9 mouse cellular contexts compared by ENCODE assay signal in the genomic region with DNA sequence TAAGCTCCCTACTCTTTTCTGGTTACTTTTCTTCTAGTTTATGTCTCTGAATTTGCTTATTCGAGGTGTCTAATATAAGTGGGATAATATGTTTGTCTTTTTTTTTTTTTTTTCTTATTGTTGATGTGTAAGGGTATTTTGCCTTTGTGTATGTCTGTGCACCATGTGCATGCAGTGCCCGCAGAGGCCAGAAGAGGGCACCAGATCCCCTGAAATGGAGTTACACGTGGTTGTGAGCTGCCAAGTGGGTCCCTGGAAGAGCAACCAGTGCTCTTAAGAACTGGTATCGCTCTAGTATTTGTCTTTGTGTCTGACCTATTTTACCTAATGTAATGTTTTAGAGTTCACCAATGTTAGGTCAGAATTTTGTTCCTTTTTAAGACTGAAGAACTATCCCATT. TPM values are rescaled to one million over a fixed set of nuclear protein-coding genes. Genes with fewer than 3 reads are reported as not detected.
A peak's percentile ranks its signal among the peaks of the same experiment; 100 is the strongest.
DNase-seq lines count a peak whose midpoint lies in the region; ATAC-seq and TF ChIP-seq lines count a peak whose summit lies in the region.
"Had no signal": no experiment of that assay in that cellular context is flagged by ENCODE, and none has a peak within 500 bp of the region (broad histone marks: within the 10 kb centered on the region; RNA-seq: fewer than 3 reads in every experiment).

No protein-coding gene starts in this region.

- H3K9me3 ChIP-seq in ES-E14 (ENCODE audit: control insufficient read depth, insufficient read depth, low read depth, low read length): no peaks in the 10 kb centered on the region
- no peaks in the 10 kb centered on the region for H3K9me3 ChIP-seq in embryonic facial prominence, embryonic 11.5 days (replicated peaks; ENCODE audit: control insufficient read depth, low read length)
- H3K9me3 ChIP-seq: hindbrain, embryonic 15.5 days; stomach, embryonic 15.5 days had no signal

- no peaks in the 10 kb centered on the region for H3K36me3 ChIP-seq in ES-E14 (ENCODE audit: control insufficient read depth, insufficient read depth, low read length, poor library complexity, severe bottlenecking)
- H3K36me3 ChIP-seq in embryonic facial prominence, embryonic 11.5 days (replicated peaks; ENCODE audit: control insufficient read depth, insufficient read depth, low read depth, low read length): no peaks in the 10 kb centered on the region; the same call in 1 of the 2 replicates
- H3K36me3 ChIP-seq: hindbrain, embryonic 15.5 days; stomach, embryonic 15.5 days had no signal

- ATAC-seq in embryonic facial prominence, embryonic 11.5 days (replicated peaks; ENCODE audit: insufficient number of reproducible peaks, low FRiP score, low TSS enrichment, low read depth): no peak

- in situ Hi-C loops in ES-E14 (cut with MboI; ENCODE audit: low sequenced_read_pairs in 2 of 2, unreplicated experiment in 2 of 2): no loop called here

- no peaks in the 10 kb centered on the region for H3K27me3 ChIP-seq in embryonic facial prominence, embryonic 11.5 days (ENCODE audit: control insufficient read depth, insufficient read depth, low read length)
- H3K27me3 ChIP-seq: hindbrain, embryonic 15.5 days; stomach, embryonic 15.5 days had no signal

- peak in 1 of 2 experiments; percentile 51 for DNase-seq in layer of hippocampus, adult 2 months (ENCODE audit: low spot score in 2 of 2)
- DNase-seq in layer of hippocampus, adult 9-11 months: no peak
- peak; percentile 85 for DNase-seq in ES-E14 (ENCODE audit: low read depth, low spot score)
- DNase-seq in adrenal gland, adult 8-10 months: peak; percentile 44
- DNase-seq in embryonic facial prominence, embryonic 11.5 days (ENCODE audit: low spot score): peak; percentile 73
- peak; percentile 77 for DNase-seq in left cerebral cortex, postnatal 4 days
- peak; percentile 23 for DNase-seq in retina, adult 2 months (ENCODE audit: low read depth, low spot score)

- WGBS in embryonic facial prominence, embryonic 11.5 days: 33% methylated on average over 4 of the region's 4 CpGs

- intact Hi-C loops in left cerebral cortex, postnatal 4 days (cut with DNase I): no loop called here

- no peak overlapping the region for H3K27ac ChIP-seq in layer of hippocampus, adult 2 months
- no peak overlapping the region for H3K27ac ChIP-seq in ES-E14 (ENCODE audit: insufficient read depth, low read depth, low read length, poor library complexity, severe bottlenecking)
- H3K27ac ChIP-seq in embryonic facial prominence, embryonic 11.5 days (replicated peaks; ENCODE audit: low read depth, low read length): no peak overlapping the region
- H3K27ac ChIP-seq: hindbrain, embryonic 15.5 days; stomach, embryonic 15.5 days had no signal

- H3K4me1 ChIP-seq in ES-E14 (ENCODE audit: control insufficient read depth in 2 of 2, insufficient read depth in 2 of 2, low read length in 2 of 2, poor library complexity in 1 of 2): peaks cover 2 to 4% of the 10 kb centered on the region in 2 experiments; a peak in 2 of 4 replicates
- no peaks in the 10 kb centered on the region for H3K4me1 ChIP-seq in embryonic facial prominence, embryonic 11.5 days (ENCODE audit: control insufficient read depth, insufficient read depth, low read length)

- H3K4me3 ChIP-seq in layer of hippocampus, adult 2 months: no peak overlapping the region
- no peak overlapping the region for H3K4me3 ChIP-seq in ES-E14 (ENCODE audit: insufficient read depth in 1 of 2, low read depth in 1 of 2, low read length in 2 of 2, poor library complexity in 1 of 2, severe bottlenecking in 1 of 2)
- H3K4me3 ChIP-seq in embryonic facial prominence, embryonic 11.5 days (ENCODE audit: low read depth, low read length): no peak overlapping the region
- H3K4me3 ChIP-seq: hindbrain, embryonic 15.5 days; stomach, embryonic 15.5 days had no signal

- peak; percentile 79 for TF ChIP-seq CTCF in layer of hippocampus, adult 2 months (conservative IDR thresholded peaks at IDR 0.05)

- no peak overlapping the region for H3K4me2 ChIP-seq in embryonic facial prominence, embryonic 11.5 days (ENCODE audit: low read depth, low read length)
- H3K4me2 ChIP-seq: hindbrain, embryonic 15.5 days; stomach, embryonic 15.5 days had no signal

- H3K9ac ChIP-seq in ES-E14 (ENCODE audit: insufficient read depth, low read depth, low read length, poor library complexity, severe bottlenecking): no peak overlapping the region
- H3K9ac ChIP-seq in embryonic facial prominence, embryonic 11.5 days (replicated peaks; ENCODE audit: low read length): no peak overlapping the region
- H3K9ac ChIP-seq: hindbrain, embryonic 15.5 days; stomach, embryonic 15.5 days had no signal

TF ChIP-seq in ES-E14, 5 proteins besides CTCF, POLR2A, EP300 and RAD21:
- TF ChIP-seq MAFK (IDR thresholded peaks at IDR 0.05; ENCODE audit: insufficient read depth, low read depth, low read length) (no peak), ZC3H11A (IDR thresholded peaks at IDR 0.05; ENCODE audit: borderline replicate concordance, low read depth, low read length) (peak; percentile 39; the same call in 1 of the 2 replicates)

RNA-seq across cellular contexts. Expression of a gene that starts 41.3 kb away (rescaled TPM):
- total RNA-seq in layer of hippocampus, adult 2 months (2021): 10 to 100 TPM; 21.8 to 22.5 TPM
- 2.1 and 2.9 TPM in 2 replicates for total RNA-seq in ES-E14 (2012; rRNA removed)
- total RNA-seq in adrenal gland, adult 8-10 months (2022): 10 to 100 TPM; 16.5 to 28.8 (median 23.3) TPM
- polyA plus RNA-seq in embryonic facial prominence, embryonic 11.5 days (2014; fragmentation: Nextera tagmentation; extraction: Ambion mirVana): 27.3 and 27.5 TPM in 2 replicates
- 10 to 100 TPM; 31.5 to 33.4 TPM for total RNA-seq in left cerebral cortex, postnatal 4 days (2021)

RNA-seq across cellular contexts. Expression of a gene that starts 51.8 kb away (rescaled TPM):
- 10 to 100 TPM; 20.1 to 26.6 TPM for total RNA-seq in layer of hippocampus, adult 2 months (2021)
- total RNA-seq in ES-E14 (2012; rRNA removed): 35.6 and 36.8 TPM in 2 replicates
- 100 to 1,000 TPM in 2 of 4 experiments, 10 to 100 TPM in 2; 75.9 to 120 (median 98.1) TPM for total RNA-seq in adrenal gland, adult 8-10 months (2022)
- polyA plus RNA-seq in embryonic facial prominence, embryonic 11.5 days (2014; fragmentation: Nextera tagmentation; extraction: Ambion mirVana): 84.9 and 86.6 TPM in 2 replicates
- 10 to 100 TPM; 87.2 to 94.3 TPM for total RNA-seq in left cerebral cortex, postnatal 4 days (2021)

RNA-seq across cellular contexts. Expression of a gene that starts 55.6 kb away (rescaled TPM):
- 1 to 10 TPM; 1.9 to 3.1 TPM for total RNA-seq in layer of hippocampus, adult 2 months (2021)
- total RNA-seq in ES-E14 (2012; rRNA removed): 2.3 and 3.0 TPM in 2 replicates
- total RNA-seq in adrenal gland, adult 8-10 months (2022): 1 to 10 TPM; 2.2 to 4.5 (median 2.7) TPM
- 17.5 and 19.0 TPM in 2 replicates for polyA plus RNA-seq in embryonic facial prominence, embryonic 11.5 days (2014; fragmentation: Nextera tagmentation; extraction: Ambion mirVana)
- total RNA-seq in left cerebral cortex, postnatal 4 days (2021): 1 to 10 TPM; 5.3 to 6.5 TPM
